Comparison of ENCODE assay signal across 8 mouse cellular contexts in the genomic region with DNA sequence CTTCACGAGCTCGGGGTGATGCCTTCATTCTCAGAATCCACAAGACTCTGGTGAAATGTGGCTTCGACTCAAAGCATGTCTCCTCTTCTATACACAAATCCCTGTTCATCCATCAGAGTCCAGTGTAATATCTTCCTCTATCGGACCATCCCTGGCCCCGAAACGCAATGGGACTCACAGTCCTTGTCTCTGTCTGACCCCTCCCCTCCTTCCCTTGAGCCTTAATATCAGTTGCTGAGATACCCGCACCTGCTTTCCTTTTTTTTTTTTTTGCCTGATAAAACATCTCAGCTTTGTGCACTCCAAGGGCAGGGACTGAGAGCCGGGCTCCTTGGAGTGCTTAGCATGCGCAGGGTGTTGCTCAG. TPM values are rescaled to one million over a fixed set of nuclear protein-coding genes. Genes with fewer than 3 reads are reported as not detected.
A peak's percentile ranks its signal among the peaks of the same experiment; 100 is the strongest.
DNase-seq lines count a peak whose midpoint lies in the region; ATAC-seq lines count a peak whose summit lies in the region.

No protein-coding gene starts in this region.

- H3K9ac ChIP-seq in heart, embryonic 12.5 days, result no peak overlapping the region

- peak overlapping the region; percentile 65 for H3K4me3 ChIP-seq in heart, embryonic 12.5 days
- H3K4me3 ChIP-seq in hindbrain, embryonic 10.5 days, result peak overlapping the region; percentile 81
- H3K4me3 ChIP-seq in midbrain, embryonic 10.5 days, result peak overlapping the region; percentile 79

- DNase-seq in heart, postnatal 25 days (ENCODE audit: low spot score), result no peak
- DNase-seq in MN1 (ENCODE audit: low spot score), result peak; percentile 43
- DNase-seq in hindbrain, embryonic 10.5 days (ENCODE audit: low spot score), result no peak
- DNase-seq in midbrain, embryonic 10.5 days (ENCODE audit: low spot score), result peak; percentile 34
- no peak for DNase-seq in right cerebral cortex, postnatal 10 days (ENCODE audit: low spot score in 2 of 2)
- no peak for DNase-seq in left cerebral cortex, adult 9 months (ENCODE audit: low spot score in 2 of 2)
- DNase-seq in layer of hippocampus, postnatal 36 days, result no peak

- no peak overlapping the region for H3K27ac ChIP-seq in heart, embryonic 12.5 days (ENCODE audit: poor library complexity, severe bottlenecking)
- H3K27ac ChIP-seq in hindbrain, embryonic 10.5 days, result peak overlapping the region; percentile 93; the same call in 1 of the 2 replicates
- H3K27ac ChIP-seq in midbrain, embryonic 10.5 days (replicated peaks), result peak overlapping the region; percentile 91

- no peaks in the 10 kb centered on the region for H3K36me3 ChIP-seq in heart, embryonic 12.5 days
- no peaks in the 10 kb centered on the region for H3K36me3 ChIP-seq in hindbrain, embryonic 10.5 days
- H3K36me3 ChIP-seq in midbrain, embryonic 10.5 days, result no peaks in the 10 kb centered on the region

- intact Hi-C loops in heart, postnatal 25 days (cut with DNase I), result no loop called here

- 8% methylated on average over 9 of the region's 9 CpGs for WGBS in heart, embryonic 12.5 days
- 9% methylated on average over 9 of the region's 9 CpGs for WGBS in hindbrain, embryonic 10.5 days
- 8% methylated on average over 9 of the region's 9 CpGs for WGBS in midbrain, embryonic 10.5 days

- H3K4me1 ChIP-seq in heart, embryonic 12.5 days (replicated peaks), result peaks cover 19% of the 10 kb centered on the region
- H3K4me1 ChIP-seq in hindbrain, embryonic 10.5 days (replicated peaks), result peaks cover 37% of the 10 kb centered on the region
- H3K4me1 ChIP-seq in midbrain, embryonic 10.5 days, result peaks cover 33% of the 10 kb centered on the region

- ATAC-seq in heart, embryonic 12.5 days (ENCODE audit: insufficient number of reproducible peaks, low FRiP score), result no peak

- peaks cover 46% of the 10 kb centered on the region for H3K27me3 ChIP-seq in heart, embryonic 12.5 days (replicated peaks)
- peaks cover 45% of the 10 kb centered on the region for H3K27me3 ChIP-seq in hindbrain, embryonic 10.5 days (ENCODE audit: insufficient read depth, poor library complexity, severe bottlenecking)
- peaks cover 52% of the 10 kb centered on the region for H3K27me3 ChIP-seq in midbrain, embryonic 10.5 days (ENCODE audit: low read depth, poor library complexity, severe bottlenecking)

- peak overlapping the region; percentile 95 for H3K4me2 ChIP-seq in heart, embryonic 12.5 days

- no peaks in the 10 kb centered on the region for H3K9me3 ChIP-seq in heart, embryonic 12.5 days (replicated peaks)
- no peaks in the 10 kb centered on the region for H3K9me3 ChIP-seq in hindbrain, embryonic 10.5 days
- H3K9me3 ChIP-seq in midbrain, embryonic 10.5 days (replicated peaks), result no peaks in the 10 kb centered on the region

RNA-seq across cellular contexts. Expression of gene Azin2, which starts 0.7 kb away (rescaled TPM):
- 6.8 and 7.4 TPM in 2 replicates for polyA plus RNA-seq in heart, embryonic 12.5 days (2016; fragmentation: Nextera tagmentation; extraction: Ambion mirVana)
- total RNA-seq in heart, postnatal 25 days (2021), result 1 to 10 TPM; 2.1 to 3.2 TPM
- polyA plus RNA-seq in hindbrain, embryonic 10.5 days (2016; fragmentation: Nextera tagmentation; extraction: Ambion mirVana), result 11.8 and 15.0 TPM in 2 replicates
- 11.1 and 14.9 TPM in 2 replicates for polyA plus RNA-seq in midbrain, embryonic 10.5 days (2016; fragmentation: Nextera tagmentation; extraction: Ambion mirVana)
- total RNA-seq in layer of hippocampus, postnatal 36 days (2021), result 10 to 100 TPM; 38.7 to 39.5 TPM

RNA-seq across cellular contexts. Expression of gene Ak2, which starts 28.9 kb away (rescaled TPM):
- polyA plus RNA-seq in heart, embryonic 12.5 days (2016; fragmentation: Nextera tagmentation; extraction: Ambion mirVana), result 164 and 167 TPM in 2 replicates
- total RNA-seq in heart, postnatal 25 days (2021), result 10 to 100 TPM; 72.9 to 73.9 TPM
- 168 and 202 TPM in 2 replicates for polyA plus RNA-seq in hindbrain, embryonic 10.5 days (2016; fragmentation: Nextera tagmentation; extraction: Ambion mirVana)
- polyA plus RNA-seq in midbrain, embryonic 10.5 days (2016; fragmentation: Nextera tagmentation; extraction: Ambion mirVana), result 187 and 205 TPM in 2 replicates
- 10 to 100 TPM; 26.3 to 26.9 TPM for total RNA-seq in layer of hippocampus, postnatal 36 days (2021)

Comparison
In these comparisons a context has a peak if more than half of its experiments do, and no peak if none do; other contexts are left out.
1. DNase-seq: peak in MN1 (single experiment) and midbrain, embryonic 10.5 days (single experiment); none in heart, postnatal 25 days (single experiment), hindbrain, embryonic 10.5 days (single experiment), right cerebral cortex, postnatal 10 days (0 of 2), left cerebral cortex, adult 9 months (0 of 2) and layer of hippocampus, postnatal 36 days (0 of 2).
2. Peak in every context shown above with its lines, with median percentiles within 50 percentile points of each other: H3K4me3 ChIP-seq.